Mouse (Mus musculus): ENCODE results near the gene Usp9y. TPM values are rescaled to one million over a fixed set of nuclear protein-coding genes. Genes with fewer than 3 reads are reported as not detected.

Gene Usp9y
- 11.3 TPM for polyA plus RNA-seq (2014; fragmentation: Illumina TruSeq; extraction: RNeasy Lipid Tissue Mini Kit (QIAGEN cat#74804); ENCODE audit: low read depth, low replicate concordance)

DNA sequence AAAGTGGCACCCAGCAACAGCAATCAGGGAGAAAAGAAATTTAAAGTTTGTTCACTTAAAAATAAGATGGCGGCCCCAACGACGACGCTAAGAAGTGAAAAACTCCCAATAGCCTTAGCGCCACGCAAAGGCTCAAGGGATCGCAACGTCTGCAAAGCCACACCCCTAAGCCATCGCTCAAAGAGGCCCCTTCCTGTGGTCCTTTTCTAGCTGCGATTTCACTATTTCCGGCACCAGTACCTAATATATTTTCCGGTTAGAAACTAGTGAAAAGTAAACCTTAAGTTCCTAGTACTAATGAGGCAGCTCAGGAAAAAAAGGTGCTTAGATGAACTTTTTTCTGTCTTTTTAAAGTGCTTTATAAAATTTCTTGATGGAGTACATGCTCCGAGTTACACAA is at the start of gene Usp9y:
TSS of gene Usp9y (minus strand) at position 101 of the 400 bp plus-strand sequence.

DNA sequence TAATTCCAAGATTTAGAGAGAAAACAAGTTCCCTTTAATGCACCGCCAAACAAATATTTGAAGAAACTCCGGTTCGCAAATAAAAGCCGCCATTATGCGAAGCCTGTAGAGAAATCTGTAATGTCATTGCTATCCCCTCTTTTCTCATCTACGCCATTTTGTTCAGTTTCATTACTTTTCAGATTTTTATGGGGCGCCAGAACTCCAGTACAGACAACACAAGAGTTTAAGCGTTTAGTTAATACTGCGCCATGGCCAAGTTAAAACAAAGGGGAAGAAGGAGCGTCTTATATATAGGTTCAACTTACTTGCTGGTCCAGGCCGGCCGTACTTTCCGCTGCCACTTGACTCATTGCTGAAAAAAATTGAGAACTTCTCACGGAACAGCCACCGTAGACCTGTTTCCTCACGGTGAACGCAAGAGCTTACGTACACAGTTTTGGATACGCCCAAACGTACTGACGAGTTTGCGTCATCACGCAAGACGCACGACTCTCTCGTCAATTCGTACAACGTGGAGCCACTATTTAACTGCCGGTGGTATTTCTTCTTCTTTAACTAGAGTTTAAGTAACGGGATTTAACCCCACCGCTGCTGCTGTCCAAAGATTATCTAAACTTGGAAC is 173.3 kb downstream of the Usp9y start, which contains the start of gene Ddx3y:
TSS of gene Ddx3y (minus strand) at position 459 of the 625 bp plus-strand sequence.

Other genes with a start within 250 kb of the Usp9y start
- 14.7 TPM for gene Uty, start 214.0 kb downstream of the Usp9y start, polyA plus RNA-seq (2014; fragmentation: Illumina TruSeq; extraction: RNeasy Lipid Tissue Mini Kit (QIAGEN cat#74804); ENCODE audit: low read depth, low replicate concordance)
- 25.6 TPM for gene Ddx3y, start 173.2 kb downstream of the Usp9y start, polyA plus RNA-seq (2014; fragmentation: Illumina TruSeq; extraction: RNeasy Lipid Tissue Mini Kit (QIAGEN cat#74804); ENCODE audit: low read depth, low replicate concordance)